Mouse (Mus musculus): ENCODE results near the gene Ppm1n. TPM values are rescaled to one million over a fixed set of nuclear protein-coding genes. Genes with fewer than 3 reads are reported as not detected.

Gene Ppm1n
- polyA plus RNA-seq, 1 experiment from 2014 or later: not detected

DNA sequence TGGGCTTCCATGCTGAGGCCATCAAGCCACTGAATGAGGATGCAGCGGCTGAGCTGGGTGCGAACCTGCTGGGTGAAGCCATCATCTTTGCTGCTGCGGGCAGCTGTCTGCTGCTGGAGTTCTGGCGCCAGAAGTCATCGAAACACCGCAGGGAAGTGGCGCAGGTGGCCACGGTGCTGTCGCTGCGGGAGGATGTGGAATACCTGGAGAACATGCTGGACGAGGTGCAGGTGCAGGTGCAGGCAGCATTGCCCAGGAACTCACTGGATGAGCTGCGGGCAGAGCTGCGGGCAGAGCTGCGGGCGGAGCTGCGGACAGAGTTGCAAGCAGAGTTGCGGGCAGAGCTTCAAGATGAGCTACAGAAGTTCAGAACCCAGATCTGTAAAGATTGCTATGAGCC is 24.5 kb downstream of the Ppm1n start:
- Histone ChIP-seq H3K9me3 (no peaks in the 10 kb centered on the region), H3K9ac (no peak overlapping the region), H3K27ac (no peak overlapping the region), H3K4me2 (replicated peaks) (no peak overlapping the region), H3K36me3 (peaks cover 59% of the 10 kb centered on the region), H3K27me3 (no peaks in the 10 kb centered on the region), H3K4me1 (no peaks in the 10 kb centered on the region), H3K4me3 (no peak overlapping the region)
- no peak for ATAC-seq (ENCODE audit: low FRiP score, low read depth)
- 82% methylated on average over 17 of the region's 17 CpGs for WGBS

DNA sequence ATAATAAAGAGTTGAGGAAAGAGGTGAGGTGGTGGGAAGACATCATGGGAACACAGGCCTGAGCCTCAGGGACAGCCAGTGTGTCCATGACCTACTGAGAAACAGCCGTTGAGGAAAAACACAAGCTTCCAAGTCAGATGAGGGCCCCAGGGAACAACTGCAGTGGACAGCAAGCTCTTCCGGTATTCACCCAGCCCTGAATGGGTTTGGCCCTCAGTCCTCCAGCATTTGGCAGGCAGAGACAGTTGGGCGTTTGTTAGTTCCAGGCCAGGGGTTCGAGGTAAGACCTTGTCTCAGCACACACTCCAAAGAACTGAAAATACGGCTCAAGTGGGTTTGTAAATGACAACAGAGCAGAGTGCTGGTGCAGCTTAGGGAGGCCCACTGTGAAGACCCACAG is 26.4 kb downstream of the Ppm1n start:
- WGBS: 73% methylated on average over 5 of the region's 5 CpGs
- no peak overlapping the region for H3K27ac ChIP-seq
- no peak overlapping the region for H3K4me2 ChIP-seq (replicated peaks)
- no peak overlapping the region for H3K4me3 ChIP-seq
- ATAC-seq (ENCODE audit: low FRiP score, low read depth): no peak
- H3K9me3 ChIP-seq: no peaks in the 10 kb centered on the region
- H3K4me1 ChIP-seq: no peaks in the 10 kb centered on the region
- no peak overlapping the region; the same call in 1 of the 2 replicates for H3K9ac ChIP-seq
- H3K36me3 ChIP-seq: peaks cover 40% of the 10 kb centered on the region
- no peaks in the 10 kb centered on the region for H3K27me3 ChIP-seq

DNA sequence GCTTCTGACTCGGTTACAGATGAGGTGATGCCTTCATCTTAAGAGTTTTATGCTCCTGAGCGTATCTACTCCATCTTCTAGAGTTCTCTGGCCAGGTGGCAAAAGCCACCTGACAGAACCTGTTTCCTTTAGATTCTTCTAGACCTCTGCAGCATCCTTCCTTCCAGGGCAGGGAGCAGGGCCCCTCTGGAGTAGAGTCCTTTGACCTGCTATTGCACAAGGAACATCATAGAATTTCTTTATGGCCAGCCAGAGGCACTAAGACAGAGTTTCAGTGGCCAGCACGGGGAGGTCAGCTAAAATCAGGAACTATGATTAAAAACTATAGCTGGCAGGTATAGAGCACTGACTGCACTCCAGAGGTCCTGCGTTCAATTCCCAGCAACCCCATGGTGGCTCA is 27.8 kb downstream of the Ppm1n start:
- no peaks in the 10 kb centered on the region for H3K4me1 ChIP-seq
- no peak overlapping the region for H3K4me2 ChIP-seq (replicated peaks)
- no peaks in the 10 kb centered on the region for H3K9me3 ChIP-seq
- ATAC-seq (ENCODE audit: low FRiP score, low read depth): no peak
- no peak overlapping the region for H3K4me3 ChIP-seq
- WGBS: 82% methylated on average over 4 of the region's 4 CpGs
- H3K36me3 ChIP-seq: peaks cover 34% of the 10 kb centered on the region
- H3K9ac ChIP-seq: no peak overlapping the region
- no peaks in the 10 kb centered on the region for H3K27me3 ChIP-seq
- H3K27ac ChIP-seq: no peak overlapping the region

DNA sequence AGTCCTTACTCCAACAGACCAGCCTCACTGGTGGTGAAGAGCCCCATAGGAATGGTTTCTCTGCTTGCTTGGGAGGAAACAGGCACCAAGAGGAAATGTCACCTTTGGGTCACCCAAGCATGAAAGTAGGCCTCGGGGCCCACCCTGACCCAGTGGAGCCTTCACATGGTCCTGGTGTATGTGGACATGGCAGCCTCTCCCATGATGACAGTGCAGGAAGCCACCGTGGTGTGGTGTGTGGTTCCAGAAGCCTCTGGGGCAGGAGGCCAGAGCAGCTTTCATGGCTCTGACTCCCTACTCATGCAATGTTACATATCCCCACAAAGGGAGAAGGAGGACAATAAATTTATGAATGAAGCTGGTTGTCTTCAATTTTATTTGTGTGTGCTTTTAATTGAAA is 32.4 kb downstream of the Ppm1n start:
- H3K27me3 ChIP-seq: no peaks in the 10 kb centered on the region
- H3K9me3 ChIP-seq: no peaks in the 10 kb centered on the region
- no peak for ATAC-seq (ENCODE audit: low FRiP score, low read depth)
- H3K4me3 ChIP-seq: no peak overlapping the region
- H3K9ac ChIP-seq: no peak overlapping the region
- no peaks in the 10 kb centered on the region for H3K4me1 ChIP-seq
- H3K4me2 ChIP-seq (replicated peaks): no peak overlapping the region
- H3K36me3 ChIP-seq: peaks cover 34% of the 10 kb centered on the region
- no peak overlapping the region for H3K27ac ChIP-seq
- WGBS: 88% methylated on average over 2 of the region's 2 CpGs

DNA sequence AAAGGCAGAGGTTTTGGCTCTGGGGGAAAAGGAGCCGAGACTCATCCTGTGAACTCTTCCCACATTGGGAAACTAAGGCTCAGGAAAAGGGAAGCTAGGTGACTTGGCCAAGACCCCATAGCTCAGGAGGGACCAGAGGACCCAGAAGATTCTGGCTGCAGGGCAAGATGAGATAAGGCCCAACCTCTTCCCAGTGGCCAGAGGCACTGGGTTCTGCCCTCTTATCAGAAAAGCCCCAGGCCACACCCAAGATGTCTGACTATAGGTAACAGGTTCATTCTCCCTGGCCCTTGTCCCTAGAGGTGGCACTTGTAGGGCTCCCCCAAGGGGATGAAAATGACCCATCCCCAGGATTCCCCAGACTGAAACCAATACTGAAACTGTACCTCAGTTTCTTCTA is 33.0 kb downstream of the Ppm1n start:
- H3K4me3 ChIP-seq: no peak overlapping the region
- peaks cover 34% of the 10 kb centered on the region for H3K36me3 ChIP-seq
- no peak overlapping the region for H3K9ac ChIP-seq
- WGBS: 93% methylated on average over 1 of the region's 1 CpGs
- H3K9me3 ChIP-seq: no peaks in the 10 kb centered on the region
- H3K4me1 ChIP-seq: no peaks in the 10 kb centered on the region
- no peak for ATAC-seq (ENCODE audit: low FRiP score, low read depth)
- H3K4me2 ChIP-seq (replicated peaks): no peak overlapping the region
- no peaks in the 10 kb centered on the region for H3K27me3 ChIP-seq
- H3K27ac ChIP-seq: no peak overlapping the region

DNA sequence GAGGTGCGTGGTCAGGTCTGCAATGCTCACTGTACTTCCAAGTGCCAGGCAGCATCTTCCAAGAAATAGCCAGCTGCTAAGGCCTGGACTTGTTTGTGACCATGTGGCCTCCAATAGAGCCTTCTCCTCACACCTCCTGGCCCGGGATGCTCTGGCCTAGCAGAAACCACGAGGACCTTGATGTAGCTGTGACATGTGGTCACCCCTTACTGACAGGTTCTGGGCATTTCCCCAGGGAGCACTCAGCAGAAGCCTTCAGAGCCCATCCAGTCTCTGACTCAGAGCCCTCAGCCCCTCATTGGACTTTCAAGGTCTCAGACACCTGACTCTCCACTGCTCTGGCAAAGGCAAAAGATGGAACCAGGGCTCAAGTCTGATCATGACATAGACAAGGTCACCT is 34.8 kb downstream of the Ppm1n start:
- whole genome bisulfite sequencing: 88% methylated on average over 3 of the region's 3 CpGs
- Histone ChIP-seq H3K9me3 (no peaks in the 10 kb centered on the region), H3K27me3 (no peaks in the 10 kb centered on the region), H3K4me3 (no peak overlapping the region), H3K9ac (no peak overlapping the region), H3K27ac (no peak overlapping the region), H3K4me1 (no peaks in the 10 kb centered on the region), H3K36me3 (peaks cover 45% of the 10 kb centered on the region), H3K4me2 (replicated peaks) (no peak overlapping the region)
- ATAC-seq (ENCODE audit: low FRiP score, low read depth): no peak

DNA sequence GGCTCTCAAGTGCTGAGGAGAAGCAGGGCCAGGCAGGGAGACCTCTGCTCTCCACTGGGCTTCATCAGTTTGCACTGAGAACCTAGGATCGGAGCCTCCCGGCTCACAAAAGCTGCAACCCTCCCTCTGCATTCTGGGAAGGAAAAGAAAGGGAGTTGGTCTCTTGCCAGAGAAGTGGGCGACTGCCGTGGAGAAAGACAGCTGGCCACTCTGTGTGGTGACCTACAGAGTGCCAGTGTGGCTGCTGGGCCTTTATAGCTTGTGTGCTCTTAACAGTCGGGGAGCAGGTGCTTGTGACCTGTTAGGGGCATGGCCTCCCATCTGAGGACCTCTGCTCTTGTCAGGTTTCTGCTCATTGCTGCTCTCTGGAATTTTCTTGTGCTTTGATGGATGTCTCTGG is 36.0 kb downstream of the Ppm1n start:
- Histone ChIP-seq H3K9me3 (no peaks in the 10 kb centered on the region), H3K4me2 (replicated peaks) (no peak overlapping the region), H3K36me3 (peaks cover 45% of the 10 kb centered on the region), H3K4me3 (no peak overlapping the region), H3K27ac (no peak overlapping the region), H3K9ac (no peak overlapping the region), H3K4me1 (peaks cover 5% of the 10 kb centered on the region; the same call in 1 of the 2 replicates), H3K27me3 (no peaks in the 10 kb centered on the region)
- no peak for ATAC-seq (ENCODE audit: low FRiP score, low read depth)
- whole genome bisulfite sequencing: 88% methylated on average over 5 of the region's 5 CpGs

DNA sequence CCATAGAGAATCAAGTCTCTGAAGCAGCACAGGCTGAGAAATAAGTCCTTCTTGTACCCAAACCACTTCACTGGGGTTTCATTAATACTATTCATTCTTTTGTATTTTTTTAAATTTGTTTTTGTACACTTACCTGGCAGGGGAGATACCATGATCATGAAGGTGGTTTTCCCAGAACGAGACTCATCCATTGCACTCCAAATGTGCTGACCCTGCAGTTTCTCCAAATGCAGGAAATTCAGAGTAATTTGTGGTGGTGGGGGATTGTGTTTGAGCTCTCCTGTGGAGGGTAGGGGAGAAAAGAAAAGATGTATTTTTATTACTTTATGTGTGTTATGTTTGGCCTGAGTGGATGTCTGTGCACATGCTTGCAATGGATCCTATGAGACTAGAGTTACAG is 37.9 kb downstream of the Ppm1n start:
- Histone ChIP-seq H3K9ac (no peak overlapping the region), H3K4me3 (no peak overlapping the region), H3K27ac (no peak overlapping the region), H3K4me1 (peaks cover 5% of the 10 kb centered on the region; the same call in 1 of the 2 replicates), H3K36me3 (peaks cover 36% of the 10 kb centered on the region), H3K9me3 (no peaks in the 10 kb centered on the region), H3K27me3 (no peaks in the 10 kb centered on the region), H3K4me2 (replicated peaks) (no peak overlapping the region)
- no peak for ATAC-seq (ENCODE audit: low FRiP score, low read depth)
- WGBS: 91% methylated on average over 1 of the region's 1 CpGs

DNA sequence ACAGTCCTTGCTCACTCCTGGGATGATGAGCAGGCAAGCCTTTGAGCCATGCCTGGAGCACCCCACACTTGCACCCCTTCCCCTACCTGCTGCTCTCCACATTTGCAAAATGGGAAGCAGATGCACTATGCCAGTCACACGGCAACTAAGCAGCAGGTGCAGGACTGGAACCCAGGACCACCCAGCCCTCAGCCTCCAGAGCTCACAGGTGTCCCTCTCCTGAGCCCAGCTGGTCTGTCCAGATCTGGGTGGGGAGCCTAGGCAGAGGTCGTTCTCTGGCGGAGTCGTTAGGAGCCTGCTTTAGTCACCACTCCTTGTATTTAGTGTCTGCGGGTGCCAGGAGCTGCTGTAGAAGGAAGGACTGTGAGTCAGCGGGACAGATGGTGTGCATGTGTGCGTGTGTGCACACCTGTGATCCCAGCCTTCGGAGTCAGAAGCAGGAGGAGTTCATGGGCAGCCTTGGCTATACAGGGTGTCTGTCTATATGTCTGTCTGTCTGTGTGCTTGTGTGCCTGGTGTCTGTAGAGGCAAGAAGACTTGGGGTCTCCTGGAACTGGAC is 38.9 kb downstream of the Ppm1n start:
- Histone ChIP-seq H3K9me3 (no peaks in the 10 kb centered on the region), H3K27ac (no peak overlapping the region), H3K27me3 (no peaks in the 10 kb centered on the region), H3K36me3 (peaks cover 27% of the 10 kb centered on the region), H3K4me1 (peaks cover 5% of the 10 kb centered on the region; the same call in 1 of the 2 replicates), H3K4me3 (no peak overlapping the region), H3K4me2 (replicated peaks) (no peak overlapping the region), H3K9ac (no peak overlapping the region)
- no peak for ATAC-seq (ENCODE audit: low FRiP score, low read depth)
- 68% methylated on average over 8 of the region's 8 CpGs for WGBS

DNA sequence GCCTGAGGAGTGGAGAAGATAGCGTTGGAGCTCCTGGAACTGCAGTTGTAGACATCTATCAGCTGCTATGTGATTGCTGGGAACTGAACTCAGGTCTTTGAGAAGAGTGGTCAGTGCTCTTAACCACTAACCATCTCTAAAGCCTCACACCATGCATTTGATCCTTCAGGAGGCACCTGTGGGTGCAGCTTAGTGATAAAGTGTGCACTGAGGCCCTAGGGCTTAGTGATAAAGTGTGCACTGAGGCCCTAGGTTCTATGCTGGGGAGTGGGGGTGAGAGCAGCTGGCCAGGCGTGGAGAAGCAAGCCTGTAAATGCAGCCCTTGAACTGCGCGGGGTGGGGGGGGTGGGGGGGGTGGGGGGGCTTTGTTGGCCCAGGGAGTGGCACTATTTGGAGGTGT is 39.9 kb downstream of the Ppm1n start:
- no peak for ATAC-seq (ENCODE audit: low FRiP score, low read depth)
- H3K36me3 ChIP-seq: peaks cover 17% of the 10 kb centered on the region
- no peak overlapping the region for H3K9ac ChIP-seq
- no peak overlapping the region for H3K4me2 ChIP-seq (replicated peaks)
- no peak overlapping the region for H3K27ac ChIP-seq
- no peak overlapping the region for H3K4me3 ChIP-seq
- no peaks in the 10 kb centered on the region for H3K27me3 ChIP-seq
- WGBS: 49% methylated on average over 3 of the region's 4 CpGs
- H3K9me3 ChIP-seq: no peaks in the 10 kb centered on the region
- H3K4me1 ChIP-seq: peaks cover 5% of the 10 kb centered on the region; the same call in 1 of the 2 replicates

DNA sequence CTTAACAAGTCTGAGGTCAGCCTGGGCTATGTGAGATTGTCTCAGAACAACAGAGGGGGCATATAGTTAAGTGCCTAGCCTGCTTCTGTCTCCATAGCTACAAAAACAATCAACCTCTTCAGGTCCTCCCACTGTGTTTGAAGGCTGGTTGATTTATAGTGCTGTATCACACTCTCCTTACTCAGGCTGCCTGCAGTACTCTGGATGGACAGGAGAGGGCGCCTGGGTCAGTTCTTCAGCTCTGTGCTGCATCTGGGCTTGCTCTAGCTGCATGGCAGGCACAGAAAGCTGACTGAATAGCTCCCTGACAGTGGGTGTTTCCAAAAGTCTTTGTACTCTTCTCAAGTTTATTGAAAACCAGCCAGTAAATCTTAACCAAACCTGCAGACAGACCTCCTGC is 40.4 kb downstream of the Ppm1n start:
- no peak overlapping the region for H3K4me3 ChIP-seq
- peaks cover 5% of the 10 kb centered on the region; the same call in 1 of the 2 replicates for H3K4me1 ChIP-seq
- no peak overlapping the region for H3K9ac ChIP-seq
- no peak overlapping the region for H3K27ac ChIP-seq
- no peak overlapping the region for H3K4me2 ChIP-seq (replicated peaks)
- no peaks in the 10 kb centered on the region for H3K9me3 ChIP-seq
- WGBS: 0% methylated on average over 1 of the region's 1 CpGs
- no peaks in the 10 kb centered on the region for H3K27me3 ChIP-seq
- peaks cover 12% of the 10 kb centered on the region for H3K36me3 ChIP-seq
- peak; percentile 79 for ATAC-seq (ENCODE audit: low FRiP score, low read depth)

DNA sequence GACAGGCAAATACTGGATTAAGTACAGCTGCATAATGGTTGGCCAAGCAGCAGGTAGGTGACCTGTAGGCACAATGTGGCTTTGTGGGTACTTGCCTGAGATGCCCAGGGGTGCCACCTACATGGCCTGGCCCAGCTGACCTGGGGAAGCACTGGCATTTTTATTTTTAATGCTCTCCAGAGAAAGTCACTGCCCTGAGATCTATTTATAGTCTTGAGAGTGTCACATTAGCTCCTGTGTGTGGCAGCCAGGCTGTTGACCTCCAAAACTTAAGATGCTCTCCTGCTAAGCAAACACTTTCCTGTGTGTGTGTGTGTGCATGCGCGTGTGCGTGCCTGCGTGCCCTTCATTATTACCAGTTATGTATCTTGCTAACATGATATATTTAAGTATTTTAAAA is 41.5 kb downstream of the Ppm1n start:
- WGBS: 99% methylated on average over 4 of the region's 4 CpGs
- no peak overlapping the region for H3K27ac ChIP-seq
- peaks cover 5% of the 10 kb centered on the region; the same call in 1 of the 2 replicates for H3K4me1 ChIP-seq
- H3K4me3 ChIP-seq: no peak overlapping the region
- H3K27me3 ChIP-seq: no peaks in the 10 kb centered on the region
- ATAC-seq (ENCODE audit: low FRiP score, low read depth): no peak
- no peaks in the 10 kb centered on the region for H3K9me3 ChIP-seq
- no peak overlapping the region for H3K4me2 ChIP-seq (replicated peaks)
- no peak overlapping the region for H3K9ac ChIP-seq
- H3K36me3 ChIP-seq: peaks cover 11% of the 10 kb centered on the region; the same call in 1 of the 2 replicates

DNA sequence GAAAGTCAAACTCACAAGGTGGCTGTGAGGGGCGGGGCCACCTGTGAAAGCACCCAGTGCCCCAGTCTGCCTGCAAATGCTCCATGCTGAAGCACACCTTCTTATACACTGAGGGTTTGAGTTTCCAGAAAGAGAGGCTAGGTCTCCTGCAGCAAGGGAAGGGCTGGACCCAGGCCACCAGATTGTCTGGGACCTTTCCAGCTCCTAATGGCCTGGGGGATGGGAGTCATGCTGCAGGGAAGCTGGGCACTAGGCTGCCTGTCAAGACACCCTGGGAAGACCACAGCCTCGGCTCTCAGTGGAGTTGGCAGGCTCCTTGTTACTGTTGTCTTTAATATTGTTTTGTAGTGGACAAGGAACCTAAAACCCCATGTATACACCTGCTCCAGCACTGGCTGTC is 43.5 kb downstream of the Ppm1n start:
- Histone ChIP-seq H3K27me3 (no peaks in the 10 kb centered on the region), H3K27ac (no peak overlapping the region), H3K4me3 (no peak overlapping the region), H3K4me1 (peaks cover 5% of the 10 kb centered on the region; the same call in 1 of the 2 replicates), H3K9ac (peak overlapping the region; percentile 35; the same call in 1 of the 2 replicates), H3K36me3 (peaks cover 16% of the 10 kb centered on the region; the same call in 1 of the 2 replicates), H3K9me3 (no peaks in the 10 kb centered on the region), H3K4me2 (replicated peaks) (no peak overlapping the region)
- WGBS: 79% methylated on average over 2 of the region's 2 CpGs
- no peak for ATAC-seq (ENCODE audit: low FRiP score, low read depth)

All from limb, embryonic 13.5 days (tissue).